In the genomic region with DNA sequence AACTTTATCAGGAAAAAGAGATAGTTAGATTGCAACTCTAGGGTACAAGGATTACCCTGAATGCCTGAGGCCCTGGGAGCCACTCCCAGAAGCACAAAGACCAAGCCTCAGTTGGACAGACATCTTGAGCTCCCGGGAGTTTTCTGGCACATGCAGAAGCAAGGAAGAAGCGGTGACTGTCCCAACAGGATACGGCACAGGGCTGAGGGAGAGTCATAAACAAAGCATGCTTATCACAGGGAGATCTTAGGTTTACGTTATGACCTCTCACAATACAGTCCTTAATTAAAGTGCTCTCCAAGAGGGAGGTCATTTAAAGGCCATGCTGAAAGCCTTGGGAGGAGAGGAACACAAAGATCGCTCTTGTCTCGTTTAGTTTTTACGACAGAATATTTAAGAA, we compare ENCODE assay signal across 15 mouse cellular contexts.
DNase-seq lines count a peak whose midpoint lies in the region; ATAC-seq lines count a peak whose summit lies in the region.
"Had no signal": no experiment of that assay in that cellular context is flagged by ENCODE, and none has a peak within 500 bp of the region (broad histone marks: within the 10 kb centered on the region; RNA-seq: fewer than 3 reads in every experiment).

No protein-coding gene starts in this region.

- 0 out of 2 replicates have a peak overlapping the region, but pooled peaks have one; percentile 17 for H3K27ac ChIP-seq in kidney, embryonic 16.5 days (ENCODE audit: low read length)
- H3K27ac ChIP-seq in embryonic facial prominence, embryonic 10.5 days (replicated peaks): peak overlapping the region; percentile 68
- H3K27ac ChIP-seq in lung, embryonic 16.5 days (ENCODE audit: low read length): no peak overlapping the region
- H3K27ac ChIP-seq: embryonic facial prominence, embryonic 13.5 days; liver, embryonic 14.5 days had no signal

- no peaks in the 10 kb centered on the region for H3K9me3 ChIP-seq in kidney, embryonic 16.5 days (ENCODE audit: low read length)
- H3K9me3 ChIP-seq in embryonic facial prominence, embryonic 10.5 days: no peaks in the 10 kb centered on the region
- no peaks in the 10 kb centered on the region for H3K9me3 ChIP-seq in lung, embryonic 16.5 days (ENCODE audit: control insufficient read depth, low read length)
- H3K9me3 ChIP-seq: embryonic facial prominence, embryonic 13.5 days; G1E; heart, embryonic 12.5 days had no signal

- no peak overlapping the region for H3K4me3 ChIP-seq in kidney, embryonic 16.5 days (ENCODE audit: low read length)
- H3K4me3 ChIP-seq in embryonic facial prominence, embryonic 10.5 days: no peak overlapping the region
- H3K4me3 ChIP-seq in lung, embryonic 16.5 days (ENCODE audit: low read length): no peak overlapping the region
- H3K4me3 ChIP-seq: embryonic facial prominence, embryonic 13.5 days; heart, embryonic 12.5 days had no signal

- H3K4me2 ChIP-seq in kidney, embryonic 16.5 days (replicated peaks; ENCODE audit: low read depth, low read length): no peak overlapping the region
- peak overlapping the region; percentile 17 for H3K4me2 ChIP-seq in lung, embryonic 16.5 days (ENCODE audit: low read depth, low read length)
- H3K4me2 ChIP-seq: embryonic facial prominence, embryonic 13.5 days; heart, embryonic 12.5 days had no signal

- peaks cover 11% of the 10 kb centered on the region; the same call in 1 of the 2 replicates for H3K4me1 ChIP-seq in kidney, embryonic 16.5 days (ENCODE audit: insufficient read depth, low read length)
- peaks cover 11% of the 10 kb centered on the region for H3K4me1 ChIP-seq in embryonic facial prominence, embryonic 10.5 days
- peaks cover 6% of the 10 kb centered on the region; the same call in 1 of the 2 replicates for H3K4me1 ChIP-seq in lung, embryonic 16.5 days (replicated peaks; ENCODE audit: control insufficient read depth, insufficient read depth, low read length)
- H3K4me1 ChIP-seq: heart, embryonic 12.5 days had no signal

- no peak overlapping the region for H3K9ac ChIP-seq in kidney, embryonic 16.5 days (replicated peaks; ENCODE audit: low read length)
- no peak overlapping the region for H3K9ac ChIP-seq in lung, embryonic 16.5 days (ENCODE audit: low read length)
- H3K9ac ChIP-seq: embryonic facial prominence, embryonic 13.5 days; heart, embryonic 12.5 days; liver, embryonic 14.5 days had no signal

- intact Hi-C loops in heart, postnatal 14 days (cut with DNase I): no loop called here

- DNase-seq in kidney, adult 11 months: no peak
- DNase-seq in embryo, embryonic 10 days (ENCODE audit: low spot score): peak; percentile 36
- no peak for DNase-seq in embryonic facial prominence, embryonic 10.5 days (ENCODE audit: low spot score)
- DNase-seq in layer of hippocampus, postnatal 10 days (ENCODE audit: low spot score in 2 of 2): no peak
- DNase-seq in Muller cell, postnatal 12 days (ENCODE audit: inconsistent ontology term): no peak
- no peak for DNase-seq in heart, postnatal 14 days
- DNase-seq: cerebellum, postnatal 14 days; layer of hippocampus, postnatal 36 days had no signal

- H3K27me3 ChIP-seq in kidney, embryonic 16.5 days (ENCODE audit: insufficient read depth, low read length): no peaks in the 10 kb centered on the region
- H3K27me3 ChIP-seq in embryonic facial prominence, embryonic 10.5 days (replicated peaks; ENCODE audit: low read depth, poor library complexity, severe bottlenecking): no peaks in the 10 kb centered on the region
- no peaks in the 10 kb centered on the region for H3K27me3 ChIP-seq in lung, embryonic 16.5 days (ENCODE audit: control insufficient read depth, insufficient read depth, low read depth, low read length)
- H3K27me3 ChIP-seq: embryonic facial prominence, embryonic 13.5 days; heart, embryonic 12.5 days had no signal

- ATAC-seq in kidney, embryonic 16.5 days (ENCODE audit: low FRiP score, low TSS enrichment): peak; percentile 49; the same call in 1 of the 2 replicates
- ATAC-seq in lung, embryonic 16.5 days (ENCODE audit: low read depth): peak; percentile 82
- ATAC-seq: inflammation-experienced regulatory T-cells, adult 6 months had no signal

- 11% methylated on average over 7 of the region's 7 CpGs for WGBS in kidney, embryonic 16.5 days
- 23% methylated on average over 7 of the region's 7 CpGs for WGBS in embryonic facial prominence, embryonic 10.5 days
- WGBS in lung, embryonic 16.5 days: 12% methylated on average over 7 of the region's 7 CpGs

- H3K36me3 ChIP-seq in kidney, embryonic 16.5 days (ENCODE audit: insufficient read depth, low read length): no peaks in the 10 kb centered on the region
- no peaks in the 10 kb centered on the region for H3K36me3 ChIP-seq in embryonic facial prominence, embryonic 10.5 days (replicated peaks)
- no peaks in the 10 kb centered on the region for H3K36me3 ChIP-seq in lung, embryonic 16.5 days (ENCODE audit: control insufficient read depth, insufficient read depth, low read length)
- H3K36me3 ChIP-seq: embryonic facial prominence, embryonic 13.5 days; G1E; heart, embryonic 12.5 days had no signal
